In genomic region chr11:47640556-47640955, GRCm38 (mm10) we compare ENCODE assay signal across 20 mouse cellular contexts.
DNase-seq lines count a peak whose midpoint lies in the region; ATAC-seq and TF ChIP-seq lines count a peak whose summit lies in the region.
"Had no signal": no experiment of that assay in that cellular context is flagged by ENCODE, and none has a peak within 500 bp of the region (broad histone marks: within the 10 kb centered on the region; RNA-seq: fewer than 3 reads in every experiment).

No protein-coding gene starts in this region.

- H3K36me3 ChIP-seq in forebrain, embryonic 11.5 days (ENCODE audit: control insufficient read depth, insufficient read depth, low read length) = no peaks in the 10 kb centered on the region
- no peaks in the 10 kb centered on the region for H3K36me3 ChIP-seq in forebrain, embryonic 15.5 days
- no peaks in the 10 kb centered on the region for H3K36me3 ChIP-seq in ES-Bruce4 (ENCODE audit: control insufficient read depth, insufficient read depth, low read length, poor library complexity, severe bottlenecking)
- H3K36me3 ChIP-seq in midbrain, embryonic 14.5 days (ENCODE audit: control insufficient read depth, insufficient read depth, low read length) = no peaks in the 10 kb centered on the region
- H3K36me3 ChIP-seq: kidney, embryonic 15.5 days; limb, embryonic 12.5 days had no signal

- no peak overlapping the region for H3K27ac ChIP-seq in forebrain, embryonic 11.5 days (ENCODE audit: low read depth, low read length)
- H3K27ac ChIP-seq in forebrain, embryonic 15.5 days (replicated peaks) = no peak overlapping the region
- peak overlapping the region; percentile 77 for H3K27ac ChIP-seq in ES-Bruce4 (ENCODE audit: insufficient read depth, low read length)
- no peak overlapping the region for H3K27ac ChIP-seq in midbrain, embryonic 14.5 days (replicated peaks; ENCODE audit: low read depth, low read length)
- H3K27ac ChIP-seq in cerebellum, adult 2 months (ENCODE audit: insufficient read depth, low read length) = no peak overlapping the region
- H3K27ac ChIP-seq: kidney, embryonic 15.5 days; left cerebral cortex, adult 2 months; limb, embryonic 12.5 days; liver, embryonic 14.5 days had no signal

- TF ChIP-seq CTCF in ES-Bruce4 (IDR thresholded peaks at IDR 0.05; ENCODE audit: low read depth, low read length) = no peak
- TF ChIP-seq CTCF in cerebellum, adult 2 months (IDR thresholded peaks at IDR 0.05; ENCODE audit: borderline replicate concordance, insufficient read depth, low read depth, low read length) = no peak

- no peak for TF ChIP-seq POLR2A in ES-Bruce4 (IDR thresholded peaks at IDR 0.05; ENCODE audit: insufficient read depth, low read length)
- TF ChIP-seq POLR2A in cerebellum, adult 2 months (IDR thresholded peaks at IDR 0.05; ENCODE audit: borderline replicate concordance, insufficient read depth, low read length) = no peak

- ATAC-seq in forebrain, embryonic 11.5 days (replicated peaks; ENCODE audit: low FRiP score) = peak; percentile 68
- no peak for ATAC-seq in forebrain, embryonic 15.5 days (replicated peaks)
- no peak for ATAC-seq in midbrain, embryonic 14.5 days (ENCODE audit: low FRiP score, low TSS enrichment)

- no peak overlapping the region for H3K4me3 ChIP-seq in forebrain, embryonic 11.5 days (ENCODE audit: low read depth, low read length)
- H3K4me3 ChIP-seq in forebrain, embryonic 15.5 days = no peak overlapping the region
- no peak overlapping the region for H3K4me3 ChIP-seq in ES-Bruce4 (ENCODE audit: low read depth, low read length)
- no peak overlapping the region for H3K4me3 ChIP-seq in midbrain, embryonic 14.5 days (replicated peaks; ENCODE audit: low read depth, low read length)
- H3K4me3 ChIP-seq in cerebellum, adult 2 months (replicated peaks; ENCODE audit: insufficient read depth, low read depth, low read length) = no peak overlapping the region
- H3K4me3 ChIP-seq: kidney, embryonic 15.5 days; left cerebral cortex, adult 2 months; limb, embryonic 12.5 days; megakaryocyte, embryonic 14.5 days had no signal

- H3K9me3 ChIP-seq in forebrain, embryonic 11.5 days (ENCODE audit: control insufficient read depth, low read length) = no peaks in the 10 kb centered on the region
- H3K9me3 ChIP-seq in forebrain, embryonic 15.5 days = no peaks in the 10 kb centered on the region
- no peaks in the 10 kb centered on the region for H3K9me3 ChIP-seq in ES-Bruce4 (replicated peaks; ENCODE audit: control insufficient read depth, insufficient read depth, low read length, poor library complexity, severe bottlenecking)
- H3K9me3 ChIP-seq in midbrain, embryonic 14.5 days (ENCODE audit: control insufficient read depth, low read length) = no peaks in the 10 kb centered on the region
- H3K9me3 ChIP-seq: kidney, embryonic 15.5 days; limb, embryonic 12.5 days; megakaryocyte, embryonic 14.5 days had no signal

- 3% methylated on average over 1 of the region's 1 CpGs for WGBS in forebrain, embryonic 11.5 days
- 0% methylated on average over 1 of the region's 1 CpGs for WGBS in forebrain, embryonic 15.5 days
- 4% methylated on average over 1 of the region's 1 CpGs for WGBS in midbrain, embryonic 14.5 days
- WGBS in cerebellum, adult 2 months = 57% methylated on average over 1 of the region's 1 CpGs

- no peaks in the 10 kb centered on the region for H3K4me1 ChIP-seq in forebrain, embryonic 11.5 days (replicated peaks; ENCODE audit: control insufficient read depth, insufficient read depth, low read length)
- H3K4me1 ChIP-seq in forebrain, embryonic 15.5 days = peaks cover 6% of the 10 kb centered on the region; the same call in 1 of the 2 replicates
- H3K4me1 ChIP-seq in ES-Bruce4 (ENCODE audit: control insufficient read depth, insufficient read depth, low read length) = no peaks in the 10 kb centered on the region
- peaks cover 8% of the 10 kb centered on the region; the same call in 1 of the 2 replicates for H3K4me1 ChIP-seq in midbrain, embryonic 14.5 days (ENCODE audit: control insufficient read depth, insufficient read depth, low read length)
- no peaks in the 10 kb centered on the region for H3K4me1 ChIP-seq in cerebellum, adult 2 months (ENCODE audit: control insufficient read depth, insufficient read depth, low read length)
- H3K4me1 ChIP-seq: kidney, embryonic 15.5 days; limb, embryonic 12.5 days; megakaryocyte, embryonic 14.5 days had no signal

- no peak for DNase-seq in forebrain, embryonic 11.5 days (ENCODE audit: low spot score)
- peak; percentile 65 for DNase-seq in embryo, embryonic 10 days (ENCODE audit: low spot score)
- peak; percentile 29 for DNase-seq in midbrain, embryonic 14.5 days
- no peak for DNase-seq in left cerebral cortex, adult 8-10 months (ENCODE audit: low spot score in 2 of 2)
- DNase-seq in ovary, postnatal 10 days (ENCODE audit: low spot score) = no peak
- DNase-seq in cerebellum, adult 2 months = no peak
- DNase-seq: adrenal gland, adult 8-10 months; cerebellum, adult 9-11 months; gastrocnemius, postnatal 25 days; heart, postnatal 10 days; lung, postnatal 10 days; spleen, adult 18-20 months; thymus, postnatal 25 days had no signal

- no peak overlapping the region for H3K9ac ChIP-seq in forebrain, embryonic 11.5 days (ENCODE audit: low read length)
- no peak overlapping the region for H3K9ac ChIP-seq in forebrain, embryonic 15.5 days (replicated peaks)
- H3K9ac ChIP-seq in ES-Bruce4 (ENCODE audit: low read depth, poor library complexity, severe bottlenecking) = no peak overlapping the region
- no peak overlapping the region for H3K9ac ChIP-seq in midbrain, embryonic 14.5 days (replicated peaks; ENCODE audit: low read length)
- H3K9ac ChIP-seq: kidney, embryonic 15.5 days; limb, embryonic 12.5 days; liver, embryonic 14.5 days had no signal

- no peak for TF ChIP-seq EP300 in ES-Bruce4 (IDR thresholded peaks at IDR 0.05; ENCODE audit: insufficient read depth, low read depth, low read length)

- no peak overlapping the region for H3K4me2 ChIP-seq in forebrain, embryonic 11.5 days (ENCODE audit: low read depth, low read length, severe bottlenecking)
- no peak overlapping the region for H3K4me2 ChIP-seq in forebrain, embryonic 15.5 days (replicated peaks)
- no peak overlapping the region for H3K4me2 ChIP-seq in midbrain, embryonic 14.5 days (ENCODE audit: low read length)
- H3K4me2 ChIP-seq: kidney, embryonic 15.5 days; limb, embryonic 12.5 days had no signal

- no peaks in the 10 kb centered on the region; the same call in 1 of the 2 replicates for H3K27me3 ChIP-seq in forebrain, embryonic 11.5 days (ENCODE audit: control insufficient read depth, insufficient read depth, low read length)
- H3K27me3 ChIP-seq in forebrain, embryonic 15.5 days = no peaks in the 10 kb centered on the region
- H3K27me3 ChIP-seq in ES-Bruce4 (ENCODE audit: control insufficient read depth, insufficient read depth, low read length, poor library complexity, severe bottlenecking) = no peaks in the 10 kb centered on the region
- H3K27me3 ChIP-seq in midbrain, embryonic 14.5 days (ENCODE audit: control insufficient read depth, insufficient read depth, low read length) = no peaks in the 10 kb centered on the region
- no peaks in the 10 kb centered on the region; the same call in 1 of the 2 replicates for H3K27me3 ChIP-seq in cerebellum, adult 2 months (ENCODE audit: control insufficient read depth, insufficient read depth, low read length)
- H3K27me3 ChIP-seq: kidney, embryonic 15.5 days; limb, embryonic 12.5 days; megakaryocyte, embryonic 14.5 days had no signal

Comparison
In these comparisons a context has a peak if more than half of its experiments do, and no peak if none do; other contexts are left out.
1. DNase-seq: peak in embryo, embryonic 10 days (single experiment) and midbrain, embryonic 14.5 days (single experiment); none in forebrain, embryonic 11.5 days (single experiment), left cerebral cortex, adult 8-10 months (0 of 2), ovary, postnatal 10 days (single experiment) and cerebellum, adult 2 months (0 of 2).